Mouse (Mus musculus) regulatory T cell (primary cell): ENCODE data around the gene Gm11985.
"Not testable (repeated sequence)": the region's sequence is repeated elsewhere in the genome, so short reads cannot be mapped to it uniquely, and the experiment has no call there.

Experiments used
- in situ Hi-C: fragments of 300-600 bp; cut with MboI, MseI; formaldehyde crosslinking; loops from one replicate; pipeline ENCODE4 v1.15.1; 2025; ENCODE audit warnings: high pct_unique_total_duplicates

The Gm11985 gene

DNA sequence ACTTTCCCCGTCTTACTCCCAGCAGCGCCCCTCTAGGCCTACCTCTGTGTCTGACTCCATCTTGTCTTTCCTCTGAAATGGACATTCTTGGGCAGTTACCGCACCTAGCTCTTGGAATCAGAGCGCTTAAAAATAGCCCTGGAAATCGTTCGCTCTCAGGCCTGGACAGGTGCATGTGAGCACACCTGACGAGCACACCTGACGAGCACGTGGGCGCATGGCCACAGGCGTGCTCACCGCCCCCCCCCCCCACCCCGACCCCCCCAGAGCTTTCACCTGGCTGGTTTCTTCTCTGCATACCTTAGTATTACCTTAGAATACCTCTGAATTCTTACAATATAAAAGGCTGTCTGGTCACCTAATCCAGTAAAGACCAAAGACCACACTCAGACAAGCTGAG is at the start of gene Gm11985:
Gm11985 (minus strand) TSS at position 101 of the 400 bp plus-strand sequence.
- in situ Hi-C loops: no loop called here

GRCm38 (mm10) chr11:7237712-7238111 is 49.3 kb upstream of the Gm11985 start:
- in situ Hi-C loops: no loop called here

DNA sequence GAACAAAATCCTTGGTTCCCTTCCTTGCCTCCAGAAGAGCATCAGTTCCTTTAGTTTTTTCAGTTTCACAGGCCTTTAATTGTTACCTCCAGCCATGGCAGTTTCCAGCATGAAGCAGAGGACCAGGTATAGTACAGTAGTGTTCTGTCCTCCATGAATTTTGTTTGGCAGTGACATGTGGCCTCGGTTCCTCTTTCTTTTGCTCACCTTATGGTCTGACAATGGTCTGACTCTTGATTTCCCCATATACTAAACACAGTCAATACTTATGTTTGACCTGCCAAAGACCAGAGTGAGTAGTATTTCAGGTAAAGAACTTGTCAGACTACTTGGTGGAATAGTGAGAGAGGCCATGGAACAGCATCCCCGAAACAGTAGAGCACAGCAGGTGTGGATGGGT is 48.4 kb upstream of the Gm11985 start:
- in situ Hi-C loops: no loop called here

DNA sequence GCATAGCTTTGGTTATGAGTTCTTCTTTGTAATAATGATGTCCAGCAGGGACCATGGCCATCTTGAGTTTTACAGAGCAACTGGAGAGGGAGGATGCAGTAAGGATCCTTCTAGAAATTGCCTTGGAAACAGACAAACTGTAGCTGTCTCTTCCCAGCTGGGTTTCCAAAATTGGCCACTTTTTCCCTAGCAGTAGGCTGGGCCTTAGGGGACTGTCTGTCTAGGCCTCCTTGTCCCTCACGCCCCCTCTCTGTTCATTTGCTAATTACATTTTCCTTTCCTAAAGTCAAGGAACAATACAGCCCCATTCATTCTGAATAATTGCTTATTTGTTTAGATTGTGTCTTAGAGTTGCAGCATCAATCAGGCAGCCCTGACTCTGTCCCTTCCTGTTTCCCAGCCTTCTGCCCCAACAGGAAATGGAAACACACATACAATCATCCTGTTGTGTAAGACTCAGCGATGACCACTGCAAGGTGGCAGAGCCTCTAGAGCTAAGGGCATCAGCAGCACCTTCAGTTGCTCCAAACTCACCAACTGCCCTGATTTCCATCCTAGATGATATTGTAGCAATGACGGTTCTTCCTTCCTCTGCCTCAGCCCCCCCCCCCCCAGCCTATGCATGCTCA is 46.7 kb upstream of the Gm11985 start:
- in situ Hi-C loops: no loop called here

- in situ Hi-C loops: no loop called here
Measured at GRCm38 (mm10) chr11:7234436-7234835, 46.1 kb upstream of the Gm11985 start.

DNA sequence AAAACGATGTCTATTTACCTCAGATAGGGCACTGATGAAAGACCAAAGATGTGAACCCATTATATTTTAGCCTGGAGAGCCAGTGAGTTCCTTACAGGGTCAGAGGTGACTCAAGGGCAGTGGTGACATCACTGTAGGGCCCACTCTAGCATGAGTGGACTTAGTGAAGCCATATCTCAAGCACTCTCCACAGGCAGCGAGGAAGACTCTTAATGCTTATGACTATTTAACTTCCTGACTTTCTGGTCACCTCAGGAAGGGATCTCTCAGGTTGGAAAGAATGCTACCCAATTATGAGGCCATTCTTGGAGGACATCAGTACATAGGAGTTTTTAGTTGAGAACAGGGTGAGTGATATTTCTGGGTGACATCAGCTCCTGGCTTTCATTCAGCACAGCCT is 45.0 kb upstream of the Gm11985 start:
- in situ Hi-C loops: no loop called here

DNA sequence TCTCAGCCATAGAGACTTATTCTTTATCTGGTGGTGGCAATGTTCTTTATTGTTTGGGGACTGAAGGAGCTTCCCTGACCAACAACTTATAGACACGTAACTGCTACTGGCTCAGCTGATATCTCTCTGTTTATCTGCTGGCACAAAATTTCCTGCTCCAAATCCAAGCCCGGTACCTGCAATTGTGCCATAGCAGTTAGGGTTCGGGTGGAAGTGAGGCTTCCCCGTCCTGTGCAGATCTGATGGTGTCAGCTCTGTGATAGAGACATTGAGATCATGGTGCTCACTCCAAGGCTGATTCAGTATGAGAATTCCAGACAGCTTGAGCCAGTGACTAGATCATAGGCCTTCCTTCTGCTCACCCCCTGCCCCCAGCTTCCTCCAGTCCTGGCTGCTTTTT is 43.6 kb upstream of the Gm11985 start:
- in situ Hi-C loops: no loop called here

GRCm38 (mm10) chr11:7230000-7230399 is 41.6 kb upstream of the Gm11985 start:
- in situ Hi-C loops: no loop called here

- in situ Hi-C loops: no loop called here
Measured at GRCm38 (mm10) chr11:7228107-7228506, 39.7 kb upstream of the Gm11985 start.

DNA sequence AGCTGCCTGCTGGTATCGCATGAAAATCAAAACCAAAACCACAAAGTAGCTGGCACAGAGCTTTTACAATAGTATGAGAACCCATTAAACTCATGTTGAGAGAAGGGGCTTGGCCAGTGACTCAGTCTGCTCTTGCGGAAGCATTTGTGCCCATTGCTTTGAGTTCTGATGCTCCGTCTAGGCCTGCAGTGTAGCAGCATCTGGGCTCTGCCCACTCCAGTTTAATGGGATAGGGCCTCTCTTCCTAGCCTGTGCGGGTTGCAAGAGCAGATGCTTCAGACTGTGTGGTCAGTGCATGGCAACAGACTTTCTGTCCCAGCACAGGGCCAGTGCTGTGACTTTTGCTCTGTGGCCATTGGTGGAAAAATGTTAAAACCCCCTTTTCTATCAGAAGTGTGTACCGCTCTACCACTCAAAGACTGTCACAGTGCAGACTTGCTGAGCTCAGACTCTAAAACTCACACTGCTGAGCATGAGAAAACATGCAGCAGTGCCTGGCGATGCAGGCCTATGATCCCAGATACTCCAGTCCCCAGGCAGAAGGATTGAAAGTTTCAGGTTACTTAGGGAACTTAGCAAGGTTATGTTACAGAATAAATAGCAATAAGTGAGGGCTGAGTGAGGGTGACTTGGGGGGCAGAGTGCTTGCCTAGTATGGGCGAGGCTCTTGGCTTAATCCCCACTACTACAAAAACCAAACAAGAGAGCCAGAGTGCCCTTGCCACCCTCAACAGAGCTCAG is 38.6 kb upstream of the Gm11985 start:
- in situ Hi-C loops: no loop called here

GRCm38 (mm10) chr11:7226200-7226599 is 37.8 kb upstream of the Gm11985 start:
- in situ Hi-C loops: no loop called here

GRCm38 (mm10) chr11:7221826-7222225 is 33.5 kb upstream of the Gm11985 start:
- in situ Hi-C loops: not testable (repeated sequence)

- in situ Hi-C loops: no loop called here
Measured at GRCm38 (mm10) chr11:7215703-7216102, 27.3 kb upstream of the Gm11985 start.

DNA sequence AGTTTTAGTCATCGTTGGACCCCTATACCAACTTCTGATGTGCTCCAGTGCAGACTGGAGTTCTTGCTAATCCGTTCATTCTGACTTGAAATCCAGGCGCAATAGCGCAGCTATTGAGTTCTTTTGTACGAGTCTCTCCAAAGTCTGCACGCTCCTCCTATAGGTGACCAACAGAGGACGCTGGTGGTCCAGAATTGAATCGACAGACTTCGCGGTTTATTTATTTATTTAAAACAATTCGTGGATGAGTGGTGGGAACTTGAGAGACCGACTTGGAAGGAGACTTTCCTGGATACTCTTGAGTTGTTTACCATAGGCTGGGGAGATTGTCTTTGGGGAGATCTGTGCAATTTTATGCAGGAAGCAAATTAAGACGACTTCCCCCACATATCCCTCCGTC is 26.4 kb upstream of the Gm11985 start:
- in situ Hi-C loops: loop anchor here (5.0 kb wide), 1 partner anchor 1193 kb away; no protein-coding TSS in a partner anchor

DNA sequence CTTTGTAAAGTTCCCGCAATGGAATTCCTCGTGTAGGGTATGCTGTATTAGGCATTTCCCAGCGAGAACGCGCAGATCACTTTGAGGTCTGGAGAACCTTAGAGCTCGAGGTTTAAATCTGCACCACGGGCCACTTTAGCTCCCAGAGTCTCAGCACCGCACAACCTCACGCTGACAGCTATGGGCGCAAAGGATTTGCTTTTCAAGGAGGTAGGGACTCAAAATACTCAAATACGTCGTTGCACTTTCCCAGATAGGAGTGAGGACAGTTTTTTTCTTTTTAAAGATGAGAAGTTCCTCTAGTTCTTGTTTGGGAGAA is 25.9 kb upstream of the Gm11985 start:
- in situ Hi-C loops: loop anchor here (5.0 kb wide), 1 partner anchor 1193 kb away; no protein-coding TSS in a partner anchor

- in situ Hi-C loops: loop anchor here (5.0 kb wide), 1 partner anchor 1194 kb away; no protein-coding TSS in a partner anchor
Measured at GRCm38 (mm10) chr11:7213501-7214341, 25.4 kb upstream of the Gm11985 start, which contains the start of gene Igfbp3. Gene Igfbp3 (minus strand): TSS chr11:7213923.

DNA sequence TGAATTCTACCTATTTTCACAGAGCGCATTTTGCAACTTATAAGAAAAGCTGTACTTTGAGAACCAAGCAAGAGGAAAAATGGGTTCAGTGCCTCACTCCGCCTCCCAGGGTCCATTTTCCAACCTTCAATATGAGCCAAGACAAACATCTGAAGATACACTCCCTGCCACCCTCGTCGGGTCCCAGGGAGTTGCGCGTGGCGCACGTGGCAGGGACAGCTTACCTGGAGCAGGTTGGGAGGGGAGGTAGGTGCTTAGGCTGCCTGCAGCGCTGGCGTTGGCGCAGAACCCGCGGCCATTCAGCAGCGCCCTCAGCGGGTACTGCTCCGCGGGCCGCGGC is 24.8 kb upstream of the Gm11985 start:
- in situ Hi-C loops: loop anchor here (5.0 kb wide), 1 partner anchor 1194 kb away; no protein-coding TSS in a partner anchor

DNA sequence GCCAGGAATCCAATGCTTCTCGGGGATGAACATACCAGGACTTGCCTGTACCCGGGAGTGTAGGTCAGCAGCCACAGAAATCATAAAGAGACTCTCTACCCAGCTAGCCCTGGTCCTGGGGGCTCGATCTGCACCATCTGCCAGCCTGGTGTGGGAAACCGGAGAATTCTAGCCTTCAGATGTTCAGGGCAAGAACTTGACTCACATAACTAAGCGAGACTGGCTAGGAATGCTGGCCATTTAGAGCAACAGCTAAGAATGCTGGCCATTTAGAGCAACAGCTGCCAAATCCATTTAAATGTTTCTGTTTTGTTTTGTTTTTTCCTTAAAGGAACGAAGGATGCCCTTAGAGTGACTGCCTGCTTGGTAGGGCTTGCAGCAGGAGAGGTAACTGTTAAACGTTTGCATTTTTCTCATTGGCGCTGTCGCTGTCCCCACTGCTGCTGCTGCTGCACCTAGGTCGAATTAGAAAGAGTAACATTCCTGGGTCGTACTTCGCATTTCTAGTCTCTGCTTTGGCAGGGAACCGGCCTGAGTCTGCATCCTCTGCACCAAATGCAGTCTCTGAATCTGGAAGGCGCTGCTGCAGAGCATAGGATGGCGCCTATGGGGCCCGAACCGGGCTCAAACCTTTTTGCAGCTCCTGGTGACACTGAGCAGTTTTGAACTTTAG is 23.9 kb upstream of the Gm11985 start:
- in situ Hi-C loops: loop anchor here (5.0 kb wide), 1 partner anchor 1195 kb away; no protein-coding TSS in a partner anchor

DNA sequence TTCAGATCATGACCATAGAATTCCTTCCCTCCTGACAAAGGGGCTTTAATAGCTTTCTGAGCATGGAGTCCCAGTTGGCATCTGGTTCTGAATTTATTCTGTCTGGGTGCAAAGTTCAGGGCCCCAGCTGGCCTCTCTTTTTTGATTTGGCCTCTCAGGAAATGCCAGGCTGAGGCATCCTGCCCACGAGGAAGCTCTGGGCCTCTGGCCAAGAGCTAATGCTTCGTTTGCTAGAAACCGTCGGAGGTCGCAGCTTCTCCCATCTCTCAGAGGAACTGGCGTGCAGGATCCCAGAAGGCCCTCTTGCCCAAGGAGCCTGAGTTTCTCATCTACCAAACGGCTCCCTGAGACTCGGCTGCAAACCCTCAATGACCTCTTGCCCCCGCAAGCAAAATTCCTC is 22.8 kb upstream of the Gm11985 start:
- in situ Hi-C loops: loop anchor here (5.0 kb wide), 1 partner anchor 1196 kb away; no protein-coding TSS in a partner anchor

- in situ Hi-C loops: loop anchor here (5.0 kb wide), 1 partner anchor 1197 kb away; no protein-coding TSS in a partner anchor
Measured at GRCm38 (mm10) chr11:7210343-7210742, 22.0 kb upstream of the Gm11985 start.

DNA sequence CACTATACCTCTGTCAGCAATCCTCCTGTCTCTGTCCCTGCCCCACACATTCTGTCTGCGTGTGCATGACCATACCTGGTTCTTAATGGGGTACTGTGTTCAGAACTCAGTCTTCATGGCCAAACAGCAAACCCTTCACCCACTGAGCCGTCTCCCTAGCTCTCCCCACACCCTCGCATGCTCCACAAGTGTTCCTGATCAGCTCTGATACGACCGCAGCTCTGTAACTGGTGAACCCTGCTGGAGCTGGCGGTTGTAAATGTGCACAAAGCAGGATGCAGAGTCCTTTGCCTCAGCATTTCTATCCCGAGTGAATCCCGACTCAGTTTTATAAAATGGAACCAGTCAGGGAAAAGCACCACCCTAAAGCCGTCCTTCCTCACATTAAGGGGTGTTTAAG is 15.5 kb upstream of the Gm11985 start:
- in situ Hi-C loops: loop anchor here (10.0 kb wide), 1 partner anchor 1101 kb away; no protein-coding TSS in a partner anchor
